Mouse (Mus musculus): ENCODE measurements around the gene Scin.

DNA sequence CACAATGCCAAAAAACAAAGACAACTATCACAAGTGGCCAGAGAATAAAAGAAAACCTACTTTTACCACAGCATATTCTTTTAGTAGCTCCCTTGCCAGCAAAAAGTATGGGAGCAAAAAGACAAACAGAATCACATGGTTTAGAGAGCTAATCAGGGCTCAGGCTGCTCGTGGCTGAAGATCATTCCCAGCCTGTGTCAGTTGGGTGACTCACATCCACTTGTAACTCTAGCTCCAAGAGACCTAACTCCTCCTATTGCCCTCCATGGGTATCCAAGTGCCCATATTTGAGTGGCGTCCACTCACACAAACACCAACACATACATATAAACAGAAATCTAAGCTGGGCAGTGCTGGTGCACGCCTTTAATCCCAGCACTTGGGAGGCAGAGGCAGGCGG lies 104.8 kb downstream of the Scin start:
- TF ChIP-seq MYOD1 (IDR thresholded peaks at IDR 0.05; ENCODE audit: control insufficient read depth in 1 of 3, insufficient read length in 2 of 3, low read depth in 2 of 3) = no peak
- TF ChIP-seq TCF12 (IDR thresholded peaks at IDR 0.05; ENCODE audit: insufficient read depth, poor library complexity, severe bottlenecking) = no peak
- no peak for TF ChIP-seq POLR2A (IDR thresholded peaks at IDR 0.05; ENCODE audit: insufficient read length, low read depth)
- TF ChIP-seq SRF (IDR thresholded peaks at IDR 0.05; ENCODE audit: control insufficient read depth, insufficient read length, low read depth) = no peak
- no peak for TF ChIP-seq CEBPB (IDR thresholded peaks at IDR 0.05; ENCODE audit: insufficient read depth, poor library complexity, severe bottlenecking)
- TF ChIP-seq USF1 (IDR thresholded peaks at IDR 0.05; ENCODE audit: low read depth) = peak; percentile 20
- no peak for TF ChIP-seq POLR2AphosphoS2 (IDR thresholded peaks at IDR 0.05; ENCODE audit: insufficient read length, low read depth)
- TF ChIP-seq REST (IDR thresholded peaks at IDR 0.05; ENCODE audit: insufficient read depth, insufficient read length) = no peak
- no peak for TF ChIP-seq E2F4 (IDR thresholded peaks at IDR 0.05; ENCODE audit: insufficient read depth)
- TF ChIP-seq MYOG (IDR thresholded peaks at IDR 0.05; ENCODE audit: control insufficient read depth in 1 of 3, insufficient read depth in 1 of 3, insufficient read length in 2 of 3, low read depth in 2 of 3) = no peak

All from myocyte (in vitro differentiated cells).